Mouse (Mus musculus) granulocyte monocyte progenitor cell, adult 5-6 weeks (primary cell): ENCODE results near the gene Trat1. TPM values are rescaled to one million over a fixed set of nuclear protein-coding genes. Genes with fewer than 3 reads are reported as not detected.
A peak's percentile ranks its signal among the peaks of the same experiment; 100 is the strongest.

Source experiments
- ATAC-seq: replicated peaks from 2 replicates; pipeline ENCODE4 v1.8.0; 2016; ENCODE audit warnings: mild to moderate bottlenecking, moderate TSS enrichment, inconsistent platforms; ENCODE audit not compliant: poor library complexity, severe bottlenecking
- total RNA-seq, 2 experiments: library from RNA; stranded (forward) in 1 of 2; stranded (reverse) in 1 of 2; fragments of 200-712, 200-1000 nt in 1 of 2; fragments of >200 nt in 1 of 2; fragmentation: Nextera tagmentation in 1 of 2; gene quantifications; 2 replicates each; pipeline ENCODE4 v1.2.3; 2014 to 2017

Gene Trat1
- total RNA-seq, 2 experiments from 2014 or later = 0.31 TPM; not detected in 1

DNA sequence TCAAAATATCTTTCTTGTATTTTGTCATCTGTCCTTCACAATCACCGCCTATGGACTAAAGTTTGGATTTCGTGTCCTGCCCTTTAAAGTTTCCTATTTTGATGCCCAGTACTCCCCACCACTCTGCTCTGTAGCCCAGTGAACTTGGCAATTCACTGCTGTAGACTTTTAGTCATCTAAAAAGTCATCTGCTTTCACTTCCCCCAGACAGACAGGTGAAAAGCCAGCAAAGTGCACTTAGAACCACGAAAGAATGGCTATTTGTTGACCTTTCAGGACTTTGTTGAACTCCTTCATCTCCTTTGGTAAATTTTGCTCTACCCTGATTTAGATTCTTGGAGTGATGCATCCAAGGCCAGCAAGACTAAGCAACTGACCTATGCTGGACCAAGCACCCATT is 34.9 kb downstream of the Trat1 start:
- no peak for ATAC-seq

DNA sequence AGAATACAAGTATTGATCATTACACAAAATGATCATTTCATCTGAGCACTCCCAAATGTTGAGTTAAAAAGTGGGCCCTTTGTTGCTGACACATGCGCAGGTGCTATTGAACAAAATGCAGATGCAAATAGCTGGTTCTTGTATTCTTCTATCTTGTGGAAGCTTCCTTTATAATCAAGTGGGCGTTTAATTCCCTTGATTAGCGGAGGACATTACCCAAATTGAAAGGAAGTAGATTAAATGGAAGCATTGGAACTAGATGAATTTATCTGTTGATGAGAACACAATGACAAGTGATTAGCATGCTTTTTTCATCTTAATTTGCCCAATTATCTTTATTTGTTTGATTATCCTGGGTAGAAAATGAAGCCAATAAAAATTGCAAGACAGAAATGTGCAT is 51.6 kb downstream of the Trat1 start:
- ATAC-seq = no peak

DNA sequence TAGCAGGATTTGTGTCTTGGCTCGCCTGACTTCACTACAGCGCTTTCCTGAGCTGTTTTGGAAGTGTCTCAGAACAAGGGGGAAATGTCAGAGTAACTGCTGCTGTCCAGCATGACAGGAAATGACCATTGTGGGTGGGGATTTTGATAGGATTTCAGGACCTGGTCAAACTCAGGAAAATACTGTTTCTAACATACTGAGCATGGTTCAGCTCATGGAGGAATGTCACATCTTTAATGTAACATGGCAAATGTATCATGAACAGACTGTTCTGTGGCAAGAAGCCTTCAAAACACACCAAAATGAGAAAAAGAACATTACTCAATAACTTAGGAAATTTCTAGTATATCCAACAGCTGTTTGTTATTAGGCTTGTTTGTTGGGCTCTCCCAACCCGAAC is 52.1 kb downstream of the Trat1 start:
- no peak for ATAC-seq

DNA sequence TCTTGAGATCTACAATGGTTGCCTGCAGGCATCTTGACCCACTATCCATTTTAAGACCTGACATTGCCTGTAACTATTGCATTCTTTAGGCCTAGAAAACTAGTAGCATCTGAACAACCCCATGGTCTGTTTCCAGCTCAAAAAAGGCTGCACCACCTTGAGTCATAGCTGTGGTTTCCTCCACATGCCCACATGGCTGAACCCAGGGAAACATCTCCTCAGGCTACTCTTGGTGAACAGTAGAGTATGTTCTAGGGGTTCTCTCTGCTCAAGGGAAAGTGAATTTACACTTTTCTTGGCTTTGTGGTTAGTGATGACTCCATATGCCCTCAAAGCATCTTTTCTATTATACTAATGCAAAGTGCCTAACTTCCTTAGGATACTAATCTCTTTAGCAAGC is 55.5 kb downstream of the Trat1 start:
- peak; percentile 40; the same call in 1 of the 2 replicates for ATAC-seq

DNA sequence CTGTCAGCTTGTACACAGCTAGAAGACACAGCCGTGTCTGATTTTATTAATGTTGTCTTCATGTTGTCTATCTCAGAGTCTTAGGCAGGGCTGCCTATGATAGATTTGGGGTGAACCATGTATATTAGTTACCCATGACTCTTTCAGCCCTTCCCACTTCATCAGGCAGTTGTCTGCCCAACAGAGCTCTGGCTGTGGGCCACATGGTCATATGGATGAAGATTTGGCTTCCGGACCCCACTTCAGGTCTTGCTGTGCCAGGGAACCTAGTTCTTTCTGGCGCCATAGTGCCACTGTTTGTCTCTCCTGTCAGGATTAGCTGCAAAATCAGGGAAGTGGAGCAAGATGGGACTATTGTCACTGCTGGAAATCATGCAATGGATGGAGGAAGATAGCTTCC is 69.9 kb downstream of the Trat1 start:
- ATAC-seq = no peak

Other genes with a start within 250 kb of the Trat1 start
- not detected in 2 replicates for gene Retnlb, start 44.8 kb upstream of the Trat1 start, total RNA-seq (2014; fragmentation: Nextera tagmentation)
- gene Retnlb, start 44.8 kb upstream of the Trat1 start, total RNA-seq (2017) = not detected in 2 replicates
- not detected in 2 replicates for gene Retnla, start 70.5 kb upstream of the Trat1 start, total RNA-seq (2014; fragmentation: Nextera tagmentation)
- not detected in 2 replicates for gene Retnla, start 70.5 kb upstream of the Trat1 start, total RNA-seq (2017)
- gene Retnlg, start 100.6 kb upstream of the Trat1 start, total RNA-seq (2014; fragmentation: Nextera tagmentation) = 26.8 TPM in 1 of 2 replicates, not detected in the other
- 38.3 and 48.3 TPM in 2 replicates for gene Retnlg, start 100.6 kb upstream of the Trat1 start, total RNA-seq (2017)
- gene Dzip3, start 222.1 kb upstream of the Trat1 start, total RNA-seq (2014; fragmentation: Nextera tagmentation) = 28.6 and 31.5 TPM in 2 replicates
- 21.8 and 40.1 TPM in 2 replicates for gene Dzip3, start 222.1 kb upstream of the Trat1 start, total RNA-seq (2017)
- 37.0 and 52.9 TPM in 2 replicates for gene Cip2a, start 222.2 kb upstream of the Trat1 start, total RNA-seq (2014; fragmentation: Nextera tagmentation)
- gene Cip2a, start 222.2 kb upstream of the Trat1 start, total RNA-seq (2017) = 82.4 and 109 TPM in 2 replicates